Mouse (Mus musculus) retina, postnatal 1 day (tissue): ENCODE data around the gene Tmem208.

Experiments
- DNase-seq: peaks from one replicate; pipeline ENCODE4 v3.0.0-alpha.2; 2012

Tmem208 gene

GRCm38 (mm10) chr8:105326968-105327367 lies 814 bp downstream of the Tmem208 start:
- no peak for DNase-seq

- no peak for DNase-seq
These were observed 4.2 kb downstream of the Tmem208 start for GRCm38 (mm10) chr8:105330325-105330724.

GRCm38 (mm10) chr8:105331469-105331868 lies 5.3 kb downstream of the Tmem208 start:
- no peak for DNase-seq

GRCm38 (mm10) chr8:105331931-105332330 lies 5.8 kb downstream of the Tmem208 start:
- no peak for DNase-seq

- no peak for DNase-seq
These were observed 6.4 kb downstream of the Tmem208 start for GRCm38 (mm10) chr8:105332523-105332922.

GRCm38 (mm10) chr8:105336373-105337130 lies 10.4 kb downstream of the Tmem208 start:
- no peak for DNase-seq

GRCm38 (mm10) chr8:105338992-105339391 lies 12.8 kb downstream of the Tmem208 start:
- no peak for DNase-seq

GRCm38 (mm10) chr8:105339886-105340635 lies 13.9 kb downstream of the Tmem208 start:
- DNase-seq = no peak

GRCm38 (mm10) chr8:105341399-105341798 lies 15.2 kb downstream of the Tmem208 start:
- no peak for DNase-seq

GRCm38 (mm10) chr8:105342768-105343167 lies 16.6 kb downstream of the Tmem208 start:
- no peak for DNase-seq

- DNase-seq = no peak
These were observed 17.8 kb downstream of the Tmem208 start for GRCm38 (mm10) chr8:105343791-105344574.

- DNase-seq = no peak
These were observed 19.2 kb downstream of the Tmem208 start for GRCm38 (mm10) chr8:105345061-105345975.

GRCm38 (mm10) chr8:105346611-105347427 lies 20.7 kb downstream of the Tmem208 start:
- peak; percentile 55 for DNase-seq

GRCm38 (mm10) chr8:105347428-105348221 lies 21.5 kb downstream of the Tmem208 start, which contains the start of gene Fhod1:
Gene Fhod1, minus strand, starts transcription at chr8:105347953.
- peak; percentile 95 for DNase-seq

- peak; percentile 79 for DNase-seq
These were observed 22.4 kb downstream of the Tmem208 start, which contains the start of gene Slc9a5 for GRCm38 (mm10) chr8:105348450-105349095. Gene Slc9a5, plus strand, starts transcription at chr8:105348843.

- peak; percentile 63 for DNase-seq
These were observed 23.1 kb downstream of the Tmem208 start for GRCm38 (mm10) chr8:105349096-105349771.

- peak; percentile 24 for DNase-seq
These were observed 24.0 kb downstream of the Tmem208 start for GRCm38 (mm10) chr8:105350186-105350585.

GRCm38 (mm10) chr8:105353583-105354135 lies 27.5 kb downstream of the Tmem208 start:
- no peak for DNase-seq

- DNase-seq = no peak
These were observed 28.4 kb downstream of the Tmem208 start for GRCm38 (mm10) chr8:105354549-105354948.
